Mouse (Mus musculus) bone marrow macrophage, adult 2 months (primary cell): ENCODE data around the gene Ltbp1.

ENCODE experiments used
- CTCF ChIP-seq: IDR thresholded peaks from 2 replicates; pipeline ENCODE4 v1.5.1; 2012; ENCODE audit warnings: low read depth, mild to moderate bottlenecking, low read length, moderate library complexity
- POLR2A ChIP-seq: IDR thresholded peaks from 2 replicates; pipeline ENCODE4 v1.6.1; 2012; ENCODE audit warnings: mild to moderate bottlenecking, low read depth, low read length, borderline replicate concordance

- TF ChIP-seq POLR2A (no peak), CTCF (no peak)
Observed at GRCm38 (mm10) chr17:75300908-75301307, 295.5 kb downstream of the Ltbp1 start.
